Mouse (Mus musculus) brain, embryonic 14.5 days (tissue): ENCODE measurements at regions not wholly inside any gene's neighbourhood (a gene's known extent, or its start where the extent isn't known, plus 50 kb on each side); places are given as distances from the start of the nearest gene placed in this dataset.

Source experiments
- CTCF ChIP-seq: fragments of 200-500 bp; IDR thresholded peaks from 2 replicates; pipeline ENCODE4 v1.5.1; 2012; ENCODE audit warnings: inconsistent platforms, mild to moderate bottlenecking, moderate library complexity, borderline replicate concordance; ENCODE audit not compliant: insufficient read depth, insufficient read length; ENCODE audit errors: extremely low read depth
- POLR2A ChIP-seq: fragments of 200-500 bp; IDR thresholded peaks from 2 replicates; pipeline ENCODE4 v1.6.1; 2012; ENCODE audit warnings: mild to moderate bottlenecking, inconsistent platforms, borderline replicate concordance; ENCODE audit not compliant: poor library complexity, insufficient read depth, insufficient read length, severe bottlenecking; ENCODE audit errors: extremely low read depth

GRCm38 (mm10) chr12:7250324-7250723, 727.1 kb upstream of the Apob start:
- TF ChIP-seq CTCF (no peak), POLR2A (no peak)
